Mouse (Mus musculus): ENCODE data around the gene Amigo2. TPM values are rescaled to one million over a fixed set of nuclear protein-coding genes. Genes with fewer than 3 reads are reported as not detected.

Amigo2 gene
- 4.9 and 5.8 TPM in 2 replicates for polyA plus RNA-seq (2015; fragmentation: Nextera tagmentation; extraction: Ambion mirVana)

GRCm38 (mm10) chr15:97246911-97247790 is at the start of gene Amigo2, which contains the start of gene Pced1b:
Amigo2 (minus strand) TSS chr15:97247287.
Pced1b (plus strand) TSS chr15:97247107.
- no peaks in the 10 kb centered on the region; the same call in 1 of the 2 replicates for H3K9me3 ChIP-seq (ENCODE audit: control insufficient read depth, low read length)
- peaks cover 2% of the 10 kb centered on the region; the same call in 1 of the 2 replicates for H3K4me1 ChIP-seq (ENCODE audit: control insufficient read depth, insufficient read depth, low read length)
- H3K4me3 ChIP-seq (ENCODE audit: low read length) = peak within 1 kb of the TSS; percentile 73
- peak; percentile 91 for ATAC-seq
- peak within 1 kb of the TSS; percentile 84 for H3K27ac ChIP-seq (ENCODE audit: low read length)
- H3K36me3 ChIP-seq (ENCODE audit: control insufficient read depth, insufficient read depth, low read length) = no peaks in the 10 kb centered on the region
- WGBS = under 1% methylated on average over 95 of the region's 125 CpGs
- peak within 1 kb of the TSS; percentile 94 for H3K4me2 ChIP-seq (ENCODE audit: low read depth, low read length)
- peak within 1 kb of the TSS; percentile 85 for H3K9ac ChIP-seq (ENCODE audit: low read depth, low read length)
- peaks cover 11% of the 10 kb centered on the region; the same call in 1 of the 2 replicates for H3K27me3 ChIP-seq (replicated peaks; ENCODE audit: control insufficient read depth, insufficient read depth, low read length)

DNA sequence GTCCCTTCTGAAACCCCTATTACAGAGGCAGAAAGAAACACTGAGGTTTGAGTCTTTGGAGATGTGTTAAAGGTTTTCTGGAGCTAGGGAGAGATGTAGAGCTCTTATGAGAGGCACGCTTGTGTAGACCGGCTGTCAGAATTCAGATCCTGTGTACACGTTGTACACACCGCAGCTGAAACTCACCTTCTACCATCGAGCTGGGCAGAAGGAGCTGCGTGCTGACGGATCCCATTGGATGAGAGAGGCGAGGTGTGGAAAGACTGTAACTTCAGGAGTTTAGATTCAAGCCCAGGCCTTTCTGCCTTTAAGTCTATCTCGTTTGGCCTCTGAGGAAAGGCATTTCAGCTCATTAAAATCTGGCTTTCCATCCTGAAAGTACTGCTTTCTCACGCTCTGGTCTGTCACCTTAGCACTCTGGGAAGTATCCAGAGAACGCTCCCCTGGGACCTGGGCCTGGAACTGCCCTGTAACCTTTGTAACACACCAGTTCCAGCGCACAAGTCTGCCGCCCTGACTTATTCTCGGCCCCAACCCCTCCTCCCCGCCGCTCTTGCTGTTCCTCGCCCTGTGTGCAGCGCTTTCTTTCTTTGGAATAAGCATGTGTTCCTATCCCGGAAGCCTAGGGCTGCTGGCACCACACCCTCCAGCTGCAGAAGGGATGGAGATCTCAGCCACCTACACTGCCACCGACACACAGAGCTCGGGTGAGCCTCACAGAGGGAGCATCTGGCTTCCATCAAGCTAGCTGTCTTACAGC is 44.4 kb upstream of the Amigo2 start:
- no peak overlapping the region for H3K4me3 ChIP-seq (ENCODE audit: low read length)
- H3K4me1 ChIP-seq (ENCODE audit: control insufficient read depth, insufficient read depth, low read length) = no peaks in the 10 kb centered on the region
- H3K36me3 ChIP-seq (ENCODE audit: control insufficient read depth, insufficient read depth, low read length) = no peaks in the 10 kb centered on the region
- ATAC-seq = no peak; the same call in 1 of the 2 replicates
- no peaks in the 10 kb centered on the region for H3K27me3 ChIP-seq (replicated peaks; ENCODE audit: control insufficient read depth, insufficient read depth, low read length)
- no peak overlapping the region for H3K4me2 ChIP-seq (ENCODE audit: low read depth, low read length)
- no peaks in the 10 kb centered on the region for H3K9me3 ChIP-seq (ENCODE audit: control insufficient read depth, low read length)
- H3K27ac ChIP-seq (ENCODE audit: low read length) = no peak overlapping the region
- no peak overlapping the region for H3K9ac ChIP-seq (ENCODE audit: low read depth, low read length)
- 72% methylated on average over 21 of the region's 21 CpGs for WGBS

GRCm38 (mm10) chr15:97290351-97290750 is 43.3 kb upstream of the Amigo2 start:
- no peak overlapping the region for H3K27ac ChIP-seq (ENCODE audit: low read length)
- no peaks in the 10 kb centered on the region for H3K27me3 ChIP-seq (replicated peaks; ENCODE audit: control insufficient read depth, insufficient read depth, low read length)
- H3K9ac ChIP-seq (ENCODE audit: low read depth, low read length) = no peak overlapping the region
- no peak overlapping the region for H3K4me2 ChIP-seq (ENCODE audit: low read depth, low read length)
- no peaks in the 10 kb centered on the region for H3K9me3 ChIP-seq (ENCODE audit: control insufficient read depth, low read length)
- no peaks in the 10 kb centered on the region for H3K4me1 ChIP-seq (ENCODE audit: control insufficient read depth, insufficient read depth, low read length)
- WGBS = 95% methylated on average over 6 of the region's 6 CpGs
- H3K4me3 ChIP-seq (ENCODE audit: low read length) = no peak overlapping the region
- ATAC-seq = no peak
- no peaks in the 10 kb centered on the region for H3K36me3 ChIP-seq (ENCODE audit: control insufficient read depth, insufficient read depth, low read length)

DNA sequence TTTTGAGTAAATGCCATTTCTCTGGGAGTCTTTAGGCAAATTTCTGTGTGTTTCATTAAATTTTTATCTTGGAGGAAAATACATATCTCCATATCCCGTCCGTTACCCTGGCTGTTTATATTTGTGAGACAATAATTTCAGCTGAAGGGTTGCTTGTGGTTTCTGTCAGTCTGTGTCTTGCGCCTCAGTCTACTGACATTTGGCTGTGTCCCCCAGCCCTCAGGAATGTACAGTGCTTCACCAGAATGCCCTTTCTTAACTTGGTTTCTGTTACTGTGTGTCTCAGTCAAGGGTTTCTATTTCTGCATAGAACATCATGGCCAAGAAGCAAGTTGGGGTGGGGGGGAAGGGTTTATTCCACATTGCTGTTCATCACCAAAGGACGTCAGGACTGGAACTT is 42.1 kb upstream of the Amigo2 start:
- no peak overlapping the region for H3K4me2 ChIP-seq (ENCODE audit: low read depth, low read length)
- WGBS = 60% methylated on average over 4 of the region's 4 CpGs

DNA sequence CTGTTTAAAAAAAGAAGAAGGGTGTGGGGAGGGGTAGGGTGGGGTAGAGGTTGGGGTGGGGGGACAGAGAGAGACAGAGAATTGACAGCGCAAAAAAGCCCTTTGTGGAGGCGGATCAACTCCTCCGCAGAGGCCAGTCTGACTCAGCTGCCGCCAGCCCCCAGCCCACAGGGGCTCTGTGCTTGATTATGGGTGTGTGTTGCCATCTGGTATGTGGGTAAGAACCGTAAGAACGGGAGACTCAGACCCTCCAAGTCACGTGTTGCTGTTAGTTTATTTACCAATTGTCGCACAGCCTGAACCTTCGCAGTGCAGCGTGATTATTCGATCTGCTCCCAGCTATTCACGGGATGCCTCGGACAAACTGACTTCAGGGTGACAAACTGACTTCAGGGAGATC is 41.6 kb upstream of the Amigo2 start:
- Histone ChIP-seq H3K4me2 (ENCODE audit: low read depth, low read length) (no peak overlapping the region), H3K9me3 (ENCODE audit: control insufficient read depth, low read length) (no peaks in the 10 kb centered on the region), H3K4me1 (ENCODE audit: control insufficient read depth, insufficient read depth, low read length) (no peaks in the 10 kb centered on the region), H3K4me3 (ENCODE audit: low read length) (no peak overlapping the region), H3K27me3 (replicated peaks; ENCODE audit: control insufficient read depth, insufficient read depth, low read length) (no peaks in the 10 kb centered on the region), H3K36me3 (ENCODE audit: control insufficient read depth, insufficient read depth, low read length) (no peaks in the 10 kb centered on the region), H3K9ac (ENCODE audit: low read depth, low read length) (no peak overlapping the region), H3K27ac (ENCODE audit: low read length) (no peak overlapping the region)
- WGBS = 72% methylated on average over 13 of the region's 13 CpGs
- ATAC-seq = no peak

More for the DNA sequence above, 42.1 kb upstream of the Amigo2 start:
- no peak for ATAC-seq
- no peaks in the 10 kb centered on the region for H3K4me1 ChIP-seq (ENCODE audit: control insufficient read depth, insufficient read depth, low read length)
- no peak overlapping the region for H3K4me3 ChIP-seq (ENCODE audit: low read length)
- H3K27me3 ChIP-seq (replicated peaks; ENCODE audit: control insufficient read depth, insufficient read depth, low read length) = no peaks in the 10 kb centered on the region
- no peak overlapping the region for H3K27ac ChIP-seq (ENCODE audit: low read length)
- H3K9me3 ChIP-seq (ENCODE audit: control insufficient read depth, low read length) = no peaks in the 10 kb centered on the region
- H3K36me3 ChIP-seq (ENCODE audit: control insufficient read depth, insufficient read depth, low read length) = no peaks in the 10 kb centered on the region
- no peak overlapping the region for H3K9ac ChIP-seq (ENCODE audit: low read depth, low read length)

GRCm38 (mm10) chr15:97287436-97288143 is 40.5 kb upstream of the Amigo2 start:
- Histone ChIP-seq H3K4me1 (ENCODE audit: control insufficient read depth, insufficient read depth, low read length) (no peaks in the 10 kb centered on the region), H3K36me3 (ENCODE audit: control insufficient read depth, insufficient read depth, low read length) (no peaks in the 10 kb centered on the region), H3K27me3 (replicated peaks; ENCODE audit: control insufficient read depth, insufficient read depth, low read length) (no peaks in the 10 kb centered on the region), H3K9ac (ENCODE audit: low read depth, low read length) (no peak overlapping the region), H3K4me2 (ENCODE audit: low read depth, low read length) (no peak overlapping the region), H3K4me3 (ENCODE audit: low read length) (no peak overlapping the region), H3K9me3 (ENCODE audit: control insufficient read depth, low read length) (no peaks in the 10 kb centered on the region), H3K27ac (ENCODE audit: low read length) (no peak overlapping the region)
- WGBS = 89% methylated on average over 5 of the region's 5 CpGs
- ATAC-seq = no peak

GRCm38 (mm10) chr15:97286731-97287130 is 39.6 kb upstream of the Amigo2 start:
- no peak for ATAC-seq
- whole genome bisulfite sequencing = 83% methylated on average over 10 of the region's 10 CpGs
- Histone ChIP-seq H3K4me3 (ENCODE audit: low read length) (no peak overlapping the region), H3K27me3 (replicated peaks; ENCODE audit: control insufficient read depth, insufficient read depth, low read length) (no peaks in the 10 kb centered on the region), H3K4me2 (ENCODE audit: low read depth, low read length) (no peak overlapping the region), H3K9ac (ENCODE audit: low read depth, low read length) (no peak overlapping the region), H3K4me1 (ENCODE audit: control insufficient read depth, insufficient read depth, low read length) (no peaks in the 10 kb centered on the region), H3K36me3 (ENCODE audit: control insufficient read depth, insufficient read depth, low read length) (no peaks in the 10 kb centered on the region), H3K27ac (ENCODE audit: low read length) (no peak overlapping the region), H3K9me3 (ENCODE audit: control insufficient read depth, low read length) (no peaks in the 10 kb centered on the region)

DNA sequence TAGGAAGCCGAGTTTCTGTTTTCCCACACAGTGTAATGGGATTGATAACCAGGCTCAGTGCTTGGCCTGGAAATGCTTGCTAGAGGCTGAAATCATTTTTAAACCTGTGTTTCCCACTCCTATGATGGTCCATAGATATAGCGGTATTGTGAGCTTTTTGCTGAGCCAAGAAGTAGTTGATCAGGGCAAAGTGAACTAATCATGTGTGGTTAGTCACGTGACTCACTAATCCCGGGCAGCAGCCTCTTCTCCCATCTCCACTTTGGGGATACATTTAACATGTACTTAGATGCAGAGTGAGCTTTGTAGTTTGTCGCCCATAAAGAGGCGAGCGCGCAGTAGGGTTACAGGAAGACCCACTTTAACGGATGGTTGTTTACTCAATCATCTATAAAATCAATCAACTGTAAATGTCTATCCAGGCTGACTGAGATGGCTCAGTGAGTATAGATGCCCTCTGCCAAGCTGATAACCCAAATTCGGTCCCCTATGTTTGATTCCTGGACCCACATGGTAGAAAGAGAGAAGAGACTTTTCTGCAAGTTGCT is 38.7 kb upstream of the Amigo2 start:
- no peak overlapping the region for H3K4me2 ChIP-seq (ENCODE audit: low read depth, low read length)
- no peak overlapping the region for H3K9ac ChIP-seq (ENCODE audit: low read depth, low read length)
- no peaks in the 10 kb centered on the region for H3K36me3 ChIP-seq (ENCODE audit: control insufficient read depth, insufficient read depth, low read length)
- no peaks in the 10 kb centered on the region for H3K27me3 ChIP-seq (replicated peaks; ENCODE audit: control insufficient read depth, insufficient read depth, low read length)
- 85% methylated on average over 10 of the region's 10 CpGs for WGBS
- H3K9me3 ChIP-seq (ENCODE audit: control insufficient read depth, low read length) = no peaks in the 10 kb centered on the region
- no peak overlapping the region for H3K4me3 ChIP-seq (ENCODE audit: low read length)
- no peak for ATAC-seq
- H3K27ac ChIP-seq (ENCODE audit: low read length) = no peak overlapping the region
- H3K4me1 ChIP-seq (ENCODE audit: control insufficient read depth, insufficient read depth, low read length) = 0 out of 2 replicates have a peak, but pooled peaks cover 1% of the 10 kb centered on the region
